Mouse (Mus musculus) forebrain, embryonic 15.5 days (tissue): Measurements from ENCODE around the gene Mast3. TPM values are rescaled to one million over a fixed set of nuclear protein-coding genes. Genes with fewer than 3 reads are reported as not detected.
"Not testable (repeated sequence)": the region's sequence is repeated elsewhere in the genome, so short reads cannot be mapped to it uniquely, and the experiment has no call there.

ENCODE experiments used
- ATAC-seq: fragments of 200-750 bp; cut with Nextera tagmentation; replicated peaks from 2 replicates; pipeline ENCODE4 v1.8.0; 2017; ENCODE audit warnings: mild to moderate bottlenecking, moderate TSS enrichment, moderate library complexity
- H3K27ac ChIP-seq: fragments of 300-500 bp; sonication (generic); replicated peaks from 2 replicates; pipeline ENCODE4 v1.5.1; 2015; ENCODE audit warnings: mild to moderate bottlenecking, inconsistent platforms
- H3K27me3 ChIP-seq: fragments of 300-500 bp; sonication (generic); 2 replicates; pipeline ENCODE4 v1.6.1; 2015; ENCODE audit warnings: inconsistent platforms
- H3K36me3 ChIP-seq: fragments of 300-500 bp; sonication (generic); 2 replicates; pipeline ENCODE4 v1.6.1; 2015; ENCODE audit warnings: mild to moderate bottlenecking, inconsistent platforms
- H3K4me1 ChIP-seq: fragments of 300-500 bp; sonication (generic); 2 replicates; pipeline ENCODE4 v1.6.1; 2015; ENCODE audit warnings: inconsistent platforms
- H3K4me2 ChIP-seq: fragments of 300-500 bp; sonication (generic); replicated peaks from 2 replicates; pipeline ENCODE4 v1.6.1; 2015; ENCODE audit warnings: mild to moderate bottlenecking, inconsistent platforms
- H3K4me3 ChIP-seq: fragments of 300-500 bp; sonication (generic); 2 replicates; pipeline ENCODE4 v1.5.1; 2015; ENCODE audit warnings: mild to moderate bottlenecking, inconsistent platforms
- H3K9ac ChIP-seq: fragments of 300-500 bp; sonication (generic); replicated peaks from 2 replicates; pipeline ENCODE4 v1.6.1; 2015; ENCODE audit warnings: mild to moderate bottlenecking, inconsistent platforms
- H3K9me3 ChIP-seq: fragments of 300-500 bp; sonication (generic); 2 replicates; pipeline ENCODE4 v1.6.1; 2016; ENCODE audit warnings: inconsistent platforms
- WGBS: fragments of 180-500 bp; shearing (Covaris S2); methylation state at CpG from one replicate; pipeline ENCODE4 v1.1.7; 2015; ENCODE audit warnings: mixed read lengths; 5-methylcytosine and 5-hydroxymethylcytosine counted together
- polyA plus RNA-seq: library from polyadenylated mRNA; unstranded; fragments of >200 nt; fragmentation: Nextera tagmentation; extraction: Ambion mirVana; gene quantifications from 2 replicates; pipeline ENCODE4 v1.2.1, GENCODE M21; 2015

Mast3 gene
- polyA plus RNA-seq, 1 experiment from 2014 or later, result 24.6 TPM

- no peak for ATAC-seq
- no peak overlapping the region for H3K9ac ChIP-seq
- 83% methylated on average over 8 of the region's 8 CpGs for WGBS
- H3K27ac ChIP-seq, result no peak overlapping the region
- H3K27me3 ChIP-seq, result no peaks in the 10 kb centered on the region
- no peak overlapping the region for H3K4me2 ChIP-seq
- H3K4me3 ChIP-seq, result no peak overlapping the region
- no peaks in the 10 kb centered on the region for H3K4me1 ChIP-seq
- H3K9me3 ChIP-seq, result no peaks in the 10 kb centered on the region
- H3K36me3 ChIP-seq, result no peaks in the 10 kb centered on the region
These were observed 26.7 kb upstream of the Mast3 start for GRCm38 (mm10) chr8:70831517-70831916.

- Histone ChIP-seq H3K4me2 (no peak overlapping the region), H3K27me3 (no peaks in the 10 kb centered on the region), H3K27ac (no peak overlapping the region), H3K4me1 (no peaks in the 10 kb centered on the region), H3K9ac (no peak overlapping the region), H3K36me3 (no peaks in the 10 kb centered on the region), H3K4me3 (no peak overlapping the region), H3K9me3 (no peaks in the 10 kb centered on the region)
- 88% methylated on average over 1 of the region's 1 CpGs for WGBS
- no peak for ATAC-seq
These were observed 22.9 kb upstream of the Mast3 start for GRCm38 (mm10) chr8:70827796-70828195.

- no peaks in the 10 kb centered on the region for H3K27me3 ChIP-seq
These were observed 22.2 kb upstream of the Mast3 start for GRCm38 (mm10) chr8:70827010-70827409.

GRCm38 (mm10) chr8:70825816-70826215 lies 21.0 kb upstream of the Mast3 start:
- no peaks in the 10 kb centered on the region for H3K27me3 ChIP-seq
- H3K4me3 ChIP-seq, result no peak overlapping the region
- ATAC-seq, result no peak
- WGBS, result 80% methylated on average over 8 of the region's 8 CpGs
- H3K4me2 ChIP-seq, result no peak overlapping the region
- H3K4me1 ChIP-seq, result no peaks in the 10 kb centered on the region
- no peak overlapping the region for H3K27ac ChIP-seq
- no peak overlapping the region for H3K9ac ChIP-seq
- no peaks in the 10 kb centered on the region for H3K9me3 ChIP-seq
- no peaks in the 10 kb centered on the region for H3K36me3 ChIP-seq

More at GRCm38 (mm10) chr8:70827010-70827409, 22.2 kb upstream of the Mast3 start:
- 93% methylated on average over 2 of the region's 2 CpGs for WGBS
- H3K4me1 ChIP-seq, result no peaks in the 10 kb centered on the region
- no peak overlapping the region for H3K27ac ChIP-seq
- ATAC-seq, result no peak
- H3K9me3 ChIP-seq, result no peaks in the 10 kb centered on the region
- no peak overlapping the region for H3K4me2 ChIP-seq
- H3K9ac ChIP-seq, result no peak overlapping the region
- H3K4me3 ChIP-seq, result no peak overlapping the region
- H3K36me3 ChIP-seq, result no peaks in the 10 kb centered on the region

GRCm38 (mm10) chr8:70823802-70824201 lies 18.9 kb upstream of the Mast3 start:
- Histone ChIP-seq H3K9me3 (no peaks in the 10 kb centered on the region), H3K36me3 (no peaks in the 10 kb centered on the region), H3K4me1 (no peaks in the 10 kb centered on the region), H3K27me3 (0 out of 2 replicates have a peak, but pooled peaks cover 2% of the 10 kb centered on the region), H3K4me3 (no peak overlapping the region), H3K9ac (no peak overlapping the region), H3K27ac (no peak overlapping the region), H3K4me2 (no peak overlapping the region)
- ATAC-seq, result no peak
- WGBS, result 90% methylated on average over 7 of the region's 7 CpGs

GRCm38 (mm10) chr8:70822594-70822993 lies 17.7 kb upstream of the Mast3 start:
- 87% methylated on average over 3 of the region's 3 CpGs for WGBS
- not testable (repeated sequence) for H3K36me3 ChIP-seq, H3K4me1 ChIP-seq, H3K9ac ChIP-seq, H3K27ac ChIP-seq, H3K4me2 ChIP-seq, H3K4me3 ChIP-seq, H3K9me3 ChIP-seq, ATAC-seq, H3K27me3 ChIP-seq

- no peaks in the 10 kb centered on the region for H3K36me3 ChIP-seq
- no peaks in the 10 kb centered on the region for H3K9me3 ChIP-seq
- 0 out of 2 replicates have a peak, but pooled peaks cover 2% of the 10 kb centered on the region for H3K27me3 ChIP-seq
- no peak overlapping the region for H3K27ac ChIP-seq
- no peak overlapping the region for H3K9ac ChIP-seq
- H3K4me2 ChIP-seq, result no peak overlapping the region
- H3K4me1 ChIP-seq, result peaks cover under 1% of the 10 kb centered on the region; the same call in 1 of the 2 replicates
- 47% methylated on average over 11 of the region's 11 CpGs for WGBS
- ATAC-seq, result no peak
- H3K4me3 ChIP-seq, result no peak overlapping the region
These were observed 17.1 kb upstream of the Mast3 start for GRCm38 (mm10) chr8:70821992-70822391.

- Histone ChIP-seq H3K9me3 (no peaks in the 10 kb centered on the region), H3K36me3 (no peaks in the 10 kb centered on the region), H3K27ac (no peak overlapping the region), H3K4me3 (no peak overlapping the region), H3K9ac (no peak overlapping the region), H3K4me1 (peaks cover 4% of the 10 kb centered on the region; the same call in 1 of the 2 replicates), H3K27me3 (0 out of 2 replicates have a peak, but pooled peaks cover 2% of the 10 kb centered on the region), H3K4me2 (no peak overlapping the region)
- WGBS, result 17% methylated on average over 30 of the region's 30 CpGs
- peak; percentile 32; the same call in 1 of the 2 replicates for ATAC-seq
These were observed 16.6 kb upstream of the Mast3 start for GRCm38 (mm10) chr8:70821399-70821962.

GRCm38 (mm10) chr8:70820101-70820935 lies 15.5 kb upstream of the Mast3 start:
- WGBS, result 3% methylated on average over 31 of the region's 31 CpGs
- H3K9me3 ChIP-seq, result no peaks in the 10 kb centered on the region
- H3K4me2 ChIP-seq, result no peak overlapping the region
- peaks cover 2% of the 10 kb centered on the region; the same call in 1 of the 2 replicates for H3K27me3 ChIP-seq
- no peak overlapping the region for H3K4me3 ChIP-seq
- no peak overlapping the region for H3K9ac ChIP-seq
- H3K27ac ChIP-seq, result no peak overlapping the region
- H3K4me1 ChIP-seq, result peaks cover 4% of the 10 kb centered on the region; the same call in 1 of the 2 replicates
- no peaks in the 10 kb centered on the region for H3K36me3 ChIP-seq
- ATAC-seq, result peak; percentile 41

- ATAC-seq, result peak; percentile 39; the same call in 1 of the 2 replicates
- WGBS, result 8% methylated on average over 29 of the region's 30 CpGs
These were observed 11.8 kb upstream of the Mast3 start for GRCm38 (mm10) chr8:70816679-70817078.

GRCm38 (mm10) chr8:70812885-70813284 lies 8.0 kb upstream of the Mast3 start:
- ATAC-seq, result no peak
- peaks cover 4% of the 10 kb centered on the region; the same call in 1 of the 2 replicates for H3K4me1 ChIP-seq
- 71% methylated on average over 4 of the region's 4 CpGs for WGBS

More at GRCm38 (mm10) chr8:70816679-70817078, 11.8 kb upstream of the Mast3 start:
- Histone ChIP-seq H3K4me2 (0 out of 2 replicates have a peak overlapping the region, but pooled peaks have one; percentile 14), H3K36me3 (no peaks in the 10 kb centered on the region), H3K4me3 (0 out of 2 replicates have a peak overlapping the region, but pooled peaks have one; percentile 14), H3K27ac (no peak overlapping the region), H3K4me1 (peaks cover 4% of the 10 kb centered on the region; the same call in 1 of the 2 replicates), H3K9me3 (no peaks in the 10 kb centered on the region), H3K9ac (no peak overlapping the region), H3K27me3 (peaks cover 2% of the 10 kb centered on the region; the same call in 1 of the 2 replicates)

GRCm38 (mm10) chr8:70812055-70812454 lies 7.2 kb upstream of the Mast3 start:
- H3K4me3 ChIP-seq, result no peak overlapping the region
- no peak overlapping the region for H3K27ac ChIP-seq
- H3K4me1 ChIP-seq, result peaks cover 4% of the 10 kb centered on the region; the same call in 1 of the 2 replicates
- H3K4me2 ChIP-seq, result no peak overlapping the region
- no peak for ATAC-seq
- no peaks in the 10 kb centered on the region for H3K9me3 ChIP-seq
- 45% methylated on average over 4 of the region's 4 CpGs for WGBS
- no peak overlapping the region for H3K9ac ChIP-seq
- no peaks in the 10 kb centered on the region; the same call in 1 of the 2 replicates for H3K27me3 ChIP-seq
- H3K36me3 ChIP-seq, result no peaks in the 10 kb centered on the region

More at GRCm38 (mm10) chr8:70812885-70813284, 8.0 kb upstream of the Mast3 start:
- Histone ChIP-seq H3K27ac (no peak overlapping the region), H3K4me2 (no peak overlapping the region), H3K4me3 (no peak overlapping the region), H3K27me3 (no peaks in the 10 kb centered on the region; the same call in 1 of the 2 replicates), H3K36me3 (no peaks in the 10 kb centered on the region), H3K9ac (no peak overlapping the region), H3K9me3 (no peaks in the 10 kb centered on the region)
